Mouse (Mus musculus) neural tube, embryonic 15.5 days (tissue): ENCODE measurements around the gene Krtap5-4. TPM values are rescaled to one million over a fixed set of nuclear protein-coding genes. Genes with fewer than 3 reads are reported as not detected.
A peak's percentile ranks its signal among the peaks of the same experiment; 100 is the strongest.
"Not testable (repeated sequence)": the region's sequence is repeated elsewhere in the genome, so short reads cannot be mapped to it uniquely, and the experiment has no call there.

Source experiments
- ATAC-seq: fragments of 200-750 bp; cut with Nextera tagmentation; 2 replicates; pipeline ENCODE4 v1.8.0; 2017; ENCODE audit warnings: mild to moderate bottlenecking, moderate TSS enrichment, moderate library complexity; ENCODE audit not compliant: low FRiP score
- H3K27ac ChIP-seq: fragments of 300-500 bp; sonication (generic); replicated peaks from 2 replicates; pipeline ENCODE4 v1.5.1; 2015; ENCODE audit warnings: mild to moderate bottlenecking, inconsistent platforms
- H3K27me3 ChIP-seq: fragments of 300-500 bp; sonication (generic); replicated peaks from 2 replicates; pipeline ENCODE4 v1.6.1; 2015; ENCODE audit warnings: inconsistent platforms
- H3K36me3 ChIP-seq: fragments of 300-500 bp; sonication (generic); 2 replicates; pipeline ENCODE4 v1.6.1; 2015; ENCODE audit warnings: inconsistent platforms
- H3K4me1 ChIP-seq: fragments of 300-500 bp; sonication (generic); 2 replicates; pipeline ENCODE4 v1.6.1; 2015; ENCODE audit warnings: inconsistent platforms
- H3K4me2 ChIP-seq: fragments of 300-500 bp; sonication (generic); 2 replicates; pipeline ENCODE4 v1.6.1; 2015; ENCODE audit warnings: inconsistent platforms, mild to moderate bottlenecking, moderate library complexity
- H3K4me3 ChIP-seq: fragments of 300-500 bp; sonication (generic); replicated peaks from 2 replicates; pipeline ENCODE4 v1.5.1; 2015; ENCODE audit warnings: mild to moderate bottlenecking, inconsistent platforms
- H3K9ac ChIP-seq: fragments of 300-500 bp; sonication (generic); replicated peaks from 2 replicates; pipeline ENCODE4 v1.6.1; 2015; ENCODE audit warnings: mild to moderate bottlenecking, inconsistent platforms
- H3K9me3 ChIP-seq: fragments of 300-500 bp; sonication (generic); replicated peaks from 2 replicates; pipeline ENCODE4 v1.6.1; 2016; ENCODE audit warnings: inconsistent platforms
- WGBS: fragments of 180-500 bp; shearing (Covaris S2); methylation state at CpG from one replicate; pipeline ENCODE4 v1.1.7; 2015; ENCODE audit warnings: mixed read lengths; 5-methylcytosine and 5-hydroxymethylcytosine counted together
- polyA plus RNA-seq: library from polyadenylated mRNA; unstranded; fragments of >200 nt; fragmentation: Nextera tagmentation; extraction: Ambion mirVana; gene quantifications from 2 replicates; pipeline ENCODE4 v1.2.1, GENCODE M21; 2015

The Krtap5-4 gene
- polyA plus RNA-seq, 1 experiment from 2014 or later = not detected

- no peak for ATAC-seq
- H3K27ac ChIP-seq = no peak overlapping the region
- no peak overlapping the region for H3K9ac ChIP-seq
- H3K36me3 ChIP-seq = no peaks in the 10 kb centered on the region
- H3K4me1 ChIP-seq = peaks cover 23% of the 10 kb centered on the region
- H3K9me3 ChIP-seq = no peaks in the 10 kb centered on the region
- H3K4me3 ChIP-seq = no peak overlapping the region
- WGBS = 87% methylated on average over 12 of the region's 12 CpGs
- no peaks in the 10 kb centered on the region for H3K27me3 ChIP-seq
- H3K4me2 ChIP-seq = no peak overlapping the region
These were observed 20.2 kb downstream of the Krtap5-4 start for GRCm38 (mm10) chr7:142323396-142324117.

GRCm38 (mm10) chr7:142326714-142327445, 23.5 kb downstream of the Krtap5-4 start:
- no peak overlapping the region for H3K27ac ChIP-seq
- no peak overlapping the region for H3K9ac ChIP-seq
- no peaks in the 10 kb centered on the region for H3K27me3 ChIP-seq
- H3K9me3 ChIP-seq = no peaks in the 10 kb centered on the region
- whole genome bisulfite sequencing = 73% methylated on average over 9 of the region's 9 CpGs
- no peaks in the 10 kb centered on the region for H3K36me3 ChIP-seq
- H3K4me2 ChIP-seq = no peak overlapping the region
- H3K4me3 ChIP-seq = no peak overlapping the region
- no peaks in the 10 kb centered on the region for H3K4me1 ChIP-seq
- ATAC-seq = no peak

- no peak overlapping the region for H3K9ac ChIP-seq
- no peaks in the 10 kb centered on the region for H3K9me3 ChIP-seq
- no peaks in the 10 kb centered on the region for H3K36me3 ChIP-seq
- H3K4me1 ChIP-seq = no peaks in the 10 kb centered on the region
- H3K27ac ChIP-seq = no peak overlapping the region
- no peaks in the 10 kb centered on the region for H3K27me3 ChIP-seq
- no peak overlapping the region for H3K4me2 ChIP-seq
- ATAC-seq = no peak
- H3K4me3 ChIP-seq = no peak overlapping the region
- 77% methylated on average over 3 of the region's 3 CpGs for WGBS
These were observed 25.2 kb downstream of the Krtap5-4 start for GRCm38 (mm10) chr7:142328507-142328906.

GRCm38 (mm10) chr7:142330271-142330724, 26.9 kb downstream of the Krtap5-4 start:
- Histone ChIP-seq H3K9ac (no peak overlapping the region), H3K27ac (no peak overlapping the region), H3K4me2 (no peak overlapping the region), H3K27me3 (no peaks in the 10 kb centered on the region), H3K4me1 (no peaks in the 10 kb centered on the region), H3K4me3 (no peak overlapping the region), H3K9me3 (no peaks in the 10 kb centered on the region), H3K36me3 (no peaks in the 10 kb centered on the region)
- no peak for ATAC-seq
- 68% methylated on average over 9 of the region's 9 CpGs for WGBS

GRCm38 (mm10) chr7:142331281-142331680, 27.9 kb downstream of the Krtap5-4 start:
- Histone ChIP-seq H3K4me3 (no peak overlapping the region), H3K27ac (no peak overlapping the region), H3K4me1 (no peaks in the 10 kb centered on the region), H3K36me3 (no peaks in the 10 kb centered on the region), H3K27me3 (no peaks in the 10 kb centered on the region), H3K9me3 (no peaks in the 10 kb centered on the region), H3K9ac (no peak overlapping the region), H3K4me2 (no peak overlapping the region)
- WGBS = 90% methylated on average over 4 of the region's 4 CpGs
- no peak for ATAC-seq

- H3K27ac ChIP-seq, H3K36me3 ChIP-seq, H3K9ac ChIP-seq, H3K4me3 ChIP-seq, H3K4me1 ChIP-seq, ATAC-seq, H3K4me2 ChIP-seq, H3K9me3 ChIP-seq, H3K27me3 ChIP-seq: not testable (repeated sequence)
- 72% methylated on average over 3 of the region's 9 CpGs for WGBS
These were observed 29.4 kb downstream of the Krtap5-4 start for GRCm38 (mm10) chr7:142332741-142333140.

GRCm38 (mm10) chr7:142334246-142334645, 30.9 kb downstream of the Krtap5-4 start:
- Histone ChIP-seq H3K9ac (no peak overlapping the region), H3K9me3 (no peaks in the 10 kb centered on the region), H3K4me1 (no peaks in the 10 kb centered on the region), H3K4me2 (no peak overlapping the region), H3K4me3 (no peak overlapping the region), H3K36me3 (no peaks in the 10 kb centered on the region), H3K27ac (no peak overlapping the region), H3K27me3 (no peaks in the 10 kb centered on the region)
- WGBS = 3% methylated on average over 3 of the region's 3 CpGs
- peak; percentile 82 for ATAC-seq

GRCm38 (mm10) chr7:142335151-142335550, 31.8 kb downstream of the Krtap5-4 start:
- Histone ChIP-seq H3K9me3 (no peaks in the 10 kb centered on the region), H3K4me1 (no peaks in the 10 kb centered on the region), H3K27ac (no peak overlapping the region), H3K4me2 (no peak overlapping the region), H3K4me3 (no peak overlapping the region), H3K9ac (no peak overlapping the region), H3K36me3 (no peaks in the 10 kb centered on the region), H3K27me3 (no peaks in the 10 kb centered on the region)
- ATAC-seq = no peak
- 72% methylated on average over 8 of the region's 8 CpGs for WGBS

- 54% methylated on average over 10 of the region's 10 CpGs for WGBS
- Histone ChIP-seq H3K9ac (no peak overlapping the region), H3K4me3 (no peak overlapping the region), H3K27ac (no peak overlapping the region), H3K27me3 (no peaks in the 10 kb centered on the region), H3K9me3 (no peaks in the 10 kb centered on the region), H3K4me2 (no peak overlapping the region), H3K36me3 (no peaks in the 10 kb centered on the region), H3K4me1 (no peaks in the 10 kb centered on the region)
- ATAC-seq = no peak
These were observed 37.1 kb downstream of the Krtap5-4 start for GRCm38 (mm10) chr7:142340269-142340970.

GRCm38 (mm10) chr7:142341564-142342246, 38.4 kb downstream of the Krtap5-4 start:
- H3K4me2 ChIP-seq = no peak overlapping the region
- no peaks in the 10 kb centered on the region for H3K9me3 ChIP-seq
- no peak overlapping the region for H3K4me3 ChIP-seq
- no peak overlapping the region for H3K27ac ChIP-seq
- H3K27me3 ChIP-seq = no peaks in the 10 kb centered on the region
- no peak overlapping the region for H3K9ac ChIP-seq
- WGBS = 76% methylated on average over 10 of the region's 10 CpGs
- ATAC-seq = no peak
- no peaks in the 10 kb centered on the region for H3K4me1 ChIP-seq
- no peaks in the 10 kb centered on the region for H3K36me3 ChIP-seq

- no peaks in the 10 kb centered on the region for H3K27me3 ChIP-seq
- H3K4me3 ChIP-seq = no peak overlapping the region
- ATAC-seq = no peak
- no peak overlapping the region for H3K4me2 ChIP-seq
- H3K36me3 ChIP-seq = no peaks in the 10 kb centered on the region
- no peak overlapping the region for H3K9ac ChIP-seq
- 79% methylated on average over 3 of the region's 3 CpGs for WGBS
- no peaks in the 10 kb centered on the region for H3K9me3 ChIP-seq
- no peak overlapping the region for H3K27ac ChIP-seq
- no peaks in the 10 kb centered on the region for H3K4me1 ChIP-seq
These were observed 38.9 kb downstream of the Krtap5-4 start for GRCm38 (mm10) chr7:142342247-142342640.
